Mouse (Mus musculus) liver, postnatal 0 days (tissue): ENCODE data around the gene Gm1113.

Experiments
- CTCF ChIP-seq: sonication (generic); IDR thresholded peaks from 2 replicates; pipeline ENCODE4 v1.5.1; 2016; ENCODE audit warnings: antibody characterized with exemption, low read depth
- EP300 ChIP-seq: IDR thresholded peaks from 2 replicates; pipeline ENCODE4 v1.6.1; 2016; ENCODE audit warnings: antibody characterized with exemption, low read depth, mild to moderate bottlenecking

DNA sequence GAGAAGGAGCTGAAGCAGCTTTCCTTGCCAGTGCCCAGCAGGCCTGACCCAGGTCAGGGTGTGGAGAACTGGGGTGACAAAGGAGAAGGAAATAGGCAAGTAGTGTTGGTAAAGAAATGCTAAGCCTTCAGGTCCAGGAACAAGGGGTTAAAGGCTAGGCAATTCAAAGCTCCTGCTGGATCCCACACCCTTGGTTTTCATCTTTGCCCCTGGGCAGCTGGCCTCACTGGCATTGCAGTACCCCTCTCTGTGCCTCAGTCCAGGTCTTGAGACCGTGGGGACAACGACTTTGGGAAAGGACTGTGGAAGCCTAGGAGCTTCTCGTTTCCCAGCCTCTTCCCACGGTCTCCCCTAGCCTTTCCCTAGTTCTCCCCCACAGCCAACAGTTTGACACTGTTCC is 4.2 kb downstream of the Gm1113 start:
- TF ChIP-seq CTCF = no peak
- no peak for TF ChIP-seq EP300
